Mouse (Mus musculus): Measurements from ENCODE around the gene Cisd1.
A peak's percentile ranks its signal among the peaks of the same experiment; 100 is the strongest.
"Not testable (repeated sequence)": the region's sequence is repeated elsewhere in the genome, so short reads cannot be mapped to it uniquely, and the experiment has no call there.

Gene Cisd1

GRCm38 (mm10) chr10:71344579-71345143 is at the start of gene Cisd1:
Gene Cisd1, minus strand, starts transcription at chr10:71344954.
- peak; percentile 98 to 99 for DNase-seq

DNA sequence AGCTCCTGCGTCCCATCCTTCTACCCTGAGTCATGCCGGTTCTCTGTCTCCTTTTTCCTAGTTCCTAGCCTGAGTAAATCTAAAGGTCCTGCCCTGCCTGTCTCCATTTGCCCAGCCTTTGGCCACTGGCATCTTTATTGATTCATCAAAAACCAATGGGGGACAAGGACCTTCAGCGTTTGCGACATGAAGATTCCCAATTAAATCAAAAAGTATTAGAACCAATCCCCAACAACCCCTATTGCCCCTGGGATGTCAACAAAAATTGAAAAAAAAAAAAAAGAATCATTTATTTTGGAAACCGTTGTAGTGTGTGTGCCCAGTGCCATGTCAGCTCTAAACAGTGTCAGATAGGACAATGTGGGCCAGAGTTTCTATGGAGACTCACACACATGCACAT is 44.6 kb upstream of the Cisd1 start:
- no peak for DNase-seq

DNA sequence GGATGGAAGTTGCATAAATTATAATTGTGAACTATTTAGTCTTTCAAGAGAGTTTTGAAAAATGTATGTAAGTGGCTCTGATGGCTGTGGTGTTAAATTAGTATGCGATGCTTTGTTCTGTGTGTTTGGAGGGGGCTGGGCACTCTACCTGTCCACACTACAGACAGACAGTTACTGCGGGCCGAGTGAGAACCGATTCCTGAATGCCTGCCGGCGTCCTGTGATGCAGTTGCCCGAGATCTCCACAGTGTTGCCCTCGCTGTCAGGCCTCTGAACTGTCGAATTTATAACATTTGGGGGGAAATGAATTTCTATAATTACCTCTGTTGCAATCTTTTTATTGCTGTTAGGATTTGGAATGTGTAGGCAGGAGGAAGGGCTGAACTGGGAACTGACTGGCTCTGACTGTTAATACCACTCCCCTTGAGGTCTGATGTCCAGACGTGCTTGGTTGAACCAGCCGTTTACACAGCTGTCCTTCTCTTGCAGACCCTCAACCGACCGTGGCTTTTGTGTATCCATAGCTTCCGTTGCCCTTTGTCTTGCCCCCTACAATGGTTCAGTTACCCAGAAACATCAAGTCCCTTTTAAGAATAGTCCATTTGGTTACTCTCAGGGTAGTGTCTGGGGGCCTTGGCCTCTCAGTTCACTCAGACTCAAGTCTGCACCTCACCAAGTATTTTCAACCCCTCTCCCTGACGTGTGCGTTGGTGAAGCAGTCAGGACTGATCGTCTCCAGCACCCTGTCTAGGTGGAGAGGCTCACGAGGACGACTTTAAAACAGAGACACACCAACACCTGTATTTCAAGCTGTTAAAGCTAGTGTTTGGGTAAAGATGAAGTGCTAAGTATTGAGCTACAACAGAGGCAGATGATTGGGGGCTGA is 39.6 kb upstream of the Cisd1 start:
- no peak for DNase-seq

- not testable (repeated sequence) for DNase-seq
Measured at GRCm38 (mm10) chr10:71383552-71383924, 38.8 kb upstream of the Cisd1 start.

- no peak for DNase-seq
Measured at GRCm38 (mm10) chr10:71382858-71383551, 38.3 kb upstream of the Cisd1 start.

DNA sequence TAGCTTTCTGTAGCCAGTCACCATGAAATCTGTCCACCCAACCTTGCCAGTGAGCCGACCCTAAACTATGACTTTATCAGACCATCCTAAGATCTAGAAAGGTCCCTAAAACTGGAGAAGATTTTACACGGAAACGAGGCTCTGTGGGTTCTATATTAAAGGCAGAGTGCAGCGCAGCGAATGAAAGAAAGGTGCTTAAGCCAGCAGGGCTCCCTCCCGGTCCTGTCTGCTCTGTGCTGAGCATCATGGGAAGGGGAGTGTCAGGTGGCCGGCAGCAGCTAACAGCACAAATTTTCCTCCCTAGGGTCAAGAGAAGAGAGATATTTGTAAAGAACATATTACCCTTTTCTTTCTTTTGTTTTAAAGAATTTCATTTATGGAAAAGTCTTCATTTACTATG is 37.4 kb upstream of the Cisd1 start:
- DNase-seq, result no peak

DNA sequence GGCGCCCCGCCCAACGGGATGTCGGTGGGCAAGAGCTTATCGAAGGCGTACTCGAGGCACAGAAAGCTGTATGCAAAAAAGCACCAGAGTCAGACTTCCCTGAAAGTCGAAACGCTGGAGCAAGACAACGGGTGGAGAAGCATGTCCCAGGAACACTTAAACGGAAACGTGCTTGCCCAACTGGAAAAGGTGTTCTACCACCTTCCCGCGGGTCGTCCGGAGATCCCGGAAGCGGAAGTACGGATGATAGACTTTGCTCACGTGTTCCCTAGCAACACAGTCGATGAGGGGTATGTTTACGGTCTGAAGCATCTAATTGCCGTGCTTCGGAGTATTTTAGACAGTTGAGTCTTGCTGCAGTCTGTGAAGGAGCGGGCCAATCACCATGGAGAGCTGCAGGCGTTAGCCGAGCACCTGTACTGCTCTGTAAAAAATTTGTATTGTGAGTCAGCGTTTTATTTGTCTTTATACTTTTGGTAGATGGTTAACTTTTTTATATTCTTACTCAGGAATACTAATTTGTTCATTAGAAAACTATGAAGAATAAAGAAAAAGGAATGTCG is 36.8 kb upstream of the Cisd1 start:
- no peak for DNase-seq

- no peak for DNase-seq
Measured at GRCm38 (mm10) chr10:71380406-71380805, 35.7 kb upstream of the Cisd1 start.

DNA sequence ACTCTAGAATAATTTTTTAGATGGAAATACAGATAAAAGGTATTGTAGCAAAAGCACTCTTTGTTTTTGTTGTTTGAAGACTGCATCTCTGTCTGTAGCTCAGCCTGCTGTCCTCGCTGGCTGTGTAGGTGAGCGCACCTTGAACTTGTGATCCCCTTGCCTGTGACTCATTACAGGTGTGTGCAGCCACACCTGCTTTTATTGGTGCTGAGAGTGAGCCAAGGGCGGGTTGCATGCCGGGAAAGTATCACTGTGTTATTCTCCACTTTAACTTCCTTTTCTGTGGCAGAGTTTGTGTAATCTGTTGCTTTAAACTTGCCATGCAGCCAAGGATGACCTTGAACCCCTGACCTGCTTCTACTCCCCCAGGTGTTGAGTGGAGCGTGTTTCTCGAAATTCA is 31.3 kb upstream of the Cisd1 start:
- no peak for DNase-seq

DNA sequence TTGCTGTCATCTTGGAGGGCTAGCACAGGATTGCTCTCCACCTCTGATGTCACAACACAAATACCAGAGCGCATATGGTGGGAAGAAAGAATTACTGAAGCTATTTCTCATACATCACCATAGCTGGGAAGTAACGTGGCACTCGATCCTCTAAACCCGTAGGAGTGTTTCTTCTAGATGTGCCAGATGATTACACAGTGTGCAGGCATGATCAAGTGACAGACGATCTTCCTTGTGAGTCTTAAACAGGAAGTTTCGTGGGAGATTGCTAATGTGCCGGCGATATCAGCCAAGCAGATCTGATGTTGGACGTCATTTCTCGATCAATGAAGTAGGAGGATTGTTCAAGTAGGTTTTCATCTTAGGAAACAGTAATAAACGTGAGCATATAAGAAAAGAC is 29.0 kb upstream of the Cisd1 start:
- no peak for DNase-seq

DNA sequence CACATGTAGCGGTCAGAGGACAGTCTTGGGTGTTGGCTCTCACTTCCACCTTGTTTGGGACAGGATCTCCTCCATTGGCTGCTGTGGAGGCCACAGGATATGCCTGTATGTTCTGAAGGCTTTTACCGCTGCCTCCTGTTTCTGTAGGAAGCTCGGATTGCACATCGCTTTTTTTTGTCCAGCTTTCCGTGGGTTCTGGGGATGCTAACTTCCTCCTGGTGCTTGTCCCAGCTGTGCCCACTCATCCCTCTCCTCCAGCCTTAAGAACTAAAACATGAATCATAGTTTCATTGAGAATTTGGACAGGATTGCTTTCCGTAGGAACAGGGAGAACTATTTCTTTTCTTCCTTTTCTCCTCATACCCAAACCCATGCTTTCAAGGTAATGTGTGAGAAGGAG is 27.1 kb upstream of the Cisd1 start:
- DNase-seq, result no peak

- no peak for DNase-seq
Measured at GRCm38 (mm10) chr10:71369466-71369865, 24.7 kb upstream of the Cisd1 start.

GRCm38 (mm10) chr10:71368128-71368940 is 23.6 kb upstream of the Cisd1 start:
- DNase-seq, result no peak

DNA sequence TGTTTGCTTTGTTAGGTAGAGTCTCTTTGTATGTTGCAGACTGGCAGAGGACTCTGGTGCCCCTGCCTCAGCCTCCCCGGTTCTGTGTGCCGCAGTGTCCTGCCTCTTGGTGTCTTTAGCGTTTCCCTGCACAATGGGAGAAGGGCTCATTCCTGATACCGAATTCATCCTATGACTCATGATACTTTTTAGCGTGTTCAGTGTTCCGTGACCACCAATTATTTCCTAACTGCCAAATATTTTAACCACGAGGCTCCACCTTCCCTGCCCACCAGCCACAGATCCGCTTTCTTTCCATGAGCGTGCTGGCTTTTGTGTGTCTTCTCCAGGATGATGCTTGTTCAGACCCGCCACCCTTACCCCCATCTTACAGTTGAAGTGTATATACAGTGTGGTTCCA is 19.1 kb upstream of the Cisd1 start:
- DNase-seq, result no peak

GRCm38 (mm10) chr10:71363440-71363839 is 18.7 kb upstream of the Cisd1 start:
- DNase-seq, result no peak

DNA sequence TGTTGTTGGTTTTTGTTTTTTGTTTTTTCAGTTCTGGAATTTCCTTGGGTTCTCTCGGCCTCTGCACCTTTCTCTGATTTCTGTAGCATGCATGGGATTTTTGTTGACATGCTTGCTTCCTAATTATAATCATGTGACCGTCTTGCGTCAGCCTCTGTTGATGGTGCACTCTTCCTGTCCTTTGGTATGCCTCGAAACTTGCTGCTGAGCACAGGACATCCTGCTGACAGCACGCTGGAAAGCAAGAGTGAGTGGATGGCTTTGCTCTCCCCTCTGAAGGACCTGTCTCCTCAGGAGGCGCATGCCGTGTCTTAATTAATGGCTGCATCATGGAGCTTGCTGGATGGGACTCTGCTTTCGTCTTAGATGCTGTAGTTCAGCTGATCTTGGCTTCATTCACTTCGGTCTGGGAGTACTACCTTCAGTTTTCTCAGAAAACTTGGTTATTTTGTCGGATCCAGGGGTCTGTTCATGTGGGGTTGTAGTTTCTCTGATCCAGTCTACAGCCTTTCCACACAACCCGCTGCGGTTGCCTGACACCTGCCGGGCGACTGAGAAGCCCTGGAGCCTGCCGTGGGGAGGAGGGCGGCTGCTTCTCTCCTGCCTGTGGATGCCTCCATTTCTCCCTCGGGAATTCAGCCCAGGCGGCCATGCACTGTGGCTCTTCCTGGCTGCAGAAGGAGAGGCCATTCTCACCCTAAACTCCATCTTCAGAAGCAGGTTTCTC is 17.2 kb upstream of the Cisd1 start:
- DNase-seq, result peak in 1 of 2 experiments; percentile 20

- peak; percentile 19 to 21 for DNase-seq
Measured at GRCm38 (mm10) chr10:71361044-71361443, 16.3 kb upstream of the Cisd1 start.

- DNase-seq, result no peak
Measured at GRCm38 (mm10) chr10:71354947-71355346, 10.2 kb upstream of the Cisd1 start.

DNA sequence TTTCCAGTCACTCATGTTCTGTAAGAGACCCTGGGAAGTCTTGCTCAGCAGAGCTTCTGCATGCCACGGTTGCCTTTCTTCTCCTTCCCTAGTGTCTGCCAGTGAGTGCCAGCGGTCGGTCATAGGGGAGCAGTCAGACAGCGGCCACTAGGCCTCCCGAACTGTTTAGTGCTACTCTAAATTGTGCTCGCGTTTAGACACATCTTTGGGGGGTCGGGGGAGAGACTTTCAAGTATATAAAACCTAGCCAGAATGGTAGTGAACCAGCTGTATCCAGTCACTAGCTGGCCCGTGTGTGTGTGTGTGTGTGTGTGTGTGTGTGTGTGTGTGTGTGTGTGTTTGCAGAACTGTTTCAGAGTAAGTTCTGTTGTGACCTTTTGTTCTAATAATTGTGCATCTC is 9.1 kb upstream of the Cisd1 start:
- DNase-seq, result no peak

DNA sequence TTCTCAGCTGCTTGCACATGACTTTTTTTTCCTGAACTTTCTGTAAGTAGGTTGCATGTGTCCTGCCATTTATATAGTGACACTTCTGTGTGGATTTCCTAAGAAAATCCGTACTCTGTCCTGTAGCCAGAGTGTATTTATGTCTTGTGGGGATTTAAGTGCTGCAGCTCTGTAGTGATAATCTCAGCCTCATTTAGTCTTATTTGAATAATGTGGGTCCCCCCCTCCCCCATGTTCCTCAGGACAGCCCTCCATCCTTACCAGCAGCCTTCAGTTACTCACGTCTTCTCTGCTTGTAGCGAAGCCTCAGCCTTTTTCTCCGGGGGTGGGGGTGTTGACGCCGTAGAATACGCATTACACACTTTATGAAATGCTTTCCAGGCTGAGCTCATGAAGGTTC is 6.5 kb upstream of the Cisd1 start:
- DNase-seq, result no peak

GRCm38 (mm10) chr10:71349290-71349689 is 4.5 kb upstream of the Cisd1 start:
- DNase-seq, result no peak

Measured in cerebellum, postnatal 10 days (tissue).